ENCODE assay signal across 13 mouse cellular contexts in the genomic region with DNA sequence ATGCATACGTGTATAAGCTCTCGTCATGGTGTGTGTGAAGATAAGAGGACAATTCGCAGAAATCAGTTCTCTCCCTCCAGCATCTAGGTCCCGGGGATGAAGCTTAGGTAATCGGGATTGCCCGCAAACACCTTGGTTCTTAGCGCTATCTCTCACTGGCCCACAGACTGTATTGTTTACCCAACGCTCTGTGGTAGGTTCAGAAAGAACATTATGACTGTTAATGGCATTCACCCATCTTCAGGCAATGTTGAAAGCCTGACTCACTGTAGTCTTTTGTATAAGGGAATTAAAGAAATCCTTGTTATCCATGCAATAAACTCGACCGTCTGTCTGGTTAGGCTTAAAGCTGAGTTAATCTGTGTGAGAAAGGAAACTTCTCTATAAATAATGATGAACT.
"Had no signal": no experiment of that assay in that cellular context is flagged by ENCODE, and none has a peak within 500 bp of the region (broad histone marks: within the 10 kb centered on the region; RNA-seq: fewer than 3 reads in every experiment).

No protein-coding gene starts in this region.

- H3K4me3 ChIP-seq: layer of hippocampus, adult 2 months; liver, embryonic 13.5 days had no signal

- DNase-seq: kidney, adult 18-20 months; kidney, adult 9 months; kidney, postnatal 25 days; layer of hippocampus, adult 9-11 months; liver, embryonic 13.5 days; lung, adult 2 months; lung, postnatal 14 days; lung, postnatal 4 days; midbrain, embryonic 14.5 days; thymus, adult 2 months; thymus, postnatal 14 days had no signal

- H3K4me1 ChIP-seq: liver, embryonic 13.5 days had no signal

- H3K4me2 ChIP-seq: liver, embryonic 13.5 days; midbrain, embryonic 11.5 days had no signal

- H3K36me3 ChIP-seq: liver, embryonic 13.5 days had no signal

- H3K27ac ChIP-seq: layer of hippocampus, adult 2 months; liver, embryonic 13.5 days had no signal

- H3K9me3 ChIP-seq: liver, embryonic 13.5 days had no signal

- H3K27me3 ChIP-seq: liver, embryonic 13.5 days had no signal

- H3K9ac ChIP-seq: liver, embryonic 13.5 days had no signal
